Mouse (Mus musculus): ENCODE data around the gene Rassf3.

Rassf3 gene

GRCm38 (mm10) chr10:121409717-121410116, 66.4 kb downstream of the Rassf3 start:
- DNase-seq (ENCODE audit: low read depth, low spot score), result peak; percentile 70

GRCm38 (mm10) chr10:121403946-121404345, 72.2 kb downstream of the Rassf3 start:
- no peak for DNase-seq (ENCODE audit: low read depth, low spot score)

- no peak for DNase-seq (ENCODE audit: low read depth, low spot score)
Observed at GRCm38 (mm10) chr10:121403104-121403503, 73.0 kb downstream of the Rassf3 start.

GRCm38 (mm10) chr10:121401005-121401404, 75.1 kb downstream of the Rassf3 start:
- DNase-seq (ENCODE audit: low read depth, low spot score), result no peak

- DNase-seq (ENCODE audit: low read depth, low spot score), result no peak
Observed at GRCm38 (mm10) chr10:121398599-121398998, 77.5 kb downstream of the Rassf3 start.

- no peak for DNase-seq (ENCODE audit: low read depth, low spot score)
Observed at GRCm38 (mm10) chr10:121395542-121396176, 80.5 kb downstream of the Rassf3 start.

- DNase-seq (ENCODE audit: low read depth, low spot score), result no peak
Observed at GRCm38 (mm10) chr10:121394789-121395325, 81.3 kb downstream of the Rassf3 start.

- no peak for DNase-seq (ENCODE audit: low read depth, low spot score)
Observed at GRCm38 (mm10) chr10:121394270-121394669, 81.9 kb downstream of the Rassf3 start.

GRCm38 (mm10) chr10:121391901-121392300, 84.2 kb downstream of the Rassf3 start:
- no peak for DNase-seq (ENCODE audit: low read depth, low spot score)

- no peak for DNase-seq (ENCODE audit: low read depth, low spot score)
Observed at GRCm38 (mm10) chr10:121390602-121391001, 85.5 kb downstream of the Rassf3 start.

GRCm38 (mm10) chr10:121386347-121386746, 89.8 kb downstream of the Rassf3 start:
- peak; percentile 41 for DNase-seq (ENCODE audit: low read depth, low spot score)

- DNase-seq (ENCODE audit: low read depth, low spot score), result no peak
Observed at GRCm38 (mm10) chr10:121385695-121386094, 90.5 kb downstream of the Rassf3 start.

- no peak for DNase-seq (ENCODE audit: low read depth, low spot score)
Observed at GRCm38 (mm10) chr10:121384710-121385109, 91.4 kb downstream of the Rassf3 start.

- no peak for DNase-seq (ENCODE audit: low read depth, low spot score)
Observed at GRCm38 (mm10) chr10:121381280-121381679, 94.9 kb downstream of the Rassf3 start.

- DNase-seq (ENCODE audit: low read depth, low spot score), result no peak
Observed at GRCm38 (mm10) chr10:121379387-121379786, 96.8 kb downstream of the Rassf3 start.

- no peak for DNase-seq (ENCODE audit: low read depth, low spot score)
Observed at GRCm38 (mm10) chr10:121376530-121377271, 99.4 kb downstream of the Rassf3 start.

GRCm38 (mm10) chr10:121375649-121376493, 100.3 kb downstream of the Rassf3 start:
- no peak for DNase-seq (ENCODE audit: low read depth, low spot score)

GRCm38 (mm10) chr10:121374693-121375620, 101.2 kb downstream of the Rassf3 start:
- no peak for DNase-seq (ENCODE audit: low read depth, low spot score)

- no peak for DNase-seq (ENCODE audit: low read depth, low spot score)
Observed at GRCm38 (mm10) chr10:121374013-121374412, 102.1 kb downstream of the Rassf3 start.

GRCm38 (mm10) chr10:121370777-121371176, 105.4 kb downstream of the Rassf3 start:
- no peak for DNase-seq (ENCODE audit: low read depth, low spot score)

All from mesoderm, embryonic 11.5 days (tissue).